Mouse (Mus musculus) liver, embryonic 12.5 days (tissue): ENCODE data around the gene Ing1. TPM values are rescaled to one million over a fixed set of nuclear protein-coding genes. Genes with fewer than 3 reads are reported as not detected.

Experiments used
- ATAC-seq: fragments of 200-750 bp; cut with Nextera tagmentation; 2 replicates; pipeline ENCODE4 v1.8.0; 2017; ENCODE audit warnings: moderate number of reproducible peaks, mild to moderate bottlenecking, moderate library complexity
- H3K27ac ChIP-seq: fragments of 300-500 bp; sonication (generic); 2 replicates; pipeline ENCODE4 v1.5.1; 2016; ENCODE audit warnings: mild to moderate bottlenecking
- H3K27me3 ChIP-seq: fragments of 300-500 bp; sonication (generic); replicated peaks from 2 replicates; pipeline ENCODE4 v1.6.1; 2016; ENCODE audit warnings: mild to moderate bottlenecking, moderate library complexity
- H3K36me3 ChIP-seq: fragments of 300-500 bp; sonication (generic); 2 replicates; pipeline ENCODE4 v1.6.1; 2016; ENCODE audit warnings: mild to moderate bottlenecking, moderate library complexity
- H3K4me1 ChIP-seq: fragments of 300-500 bp; sonication (generic); 2 replicates; pipeline ENCODE4 v1.6.1; 2016
- H3K4me2 ChIP-seq: fragments of 300-500 bp; sonication (generic); 2 replicates; pipeline ENCODE4 v1.6.1; 2016; ENCODE audit warnings: mild to moderate bottlenecking, moderate library complexity
- H3K4me3 ChIP-seq: fragments of 300-500 bp; sonication (generic); 2 replicates; pipeline ENCODE4 v1.5.1; 2016; ENCODE audit warnings: mild to moderate bottlenecking, moderate library complexity
- H3K9ac ChIP-seq: fragments of 300-500 bp; sonication (generic); 2 replicates; pipeline ENCODE4 v1.6.1; 2016; ENCODE audit warnings: mild to moderate bottlenecking, moderate library complexity
- H3K9me3 ChIP-seq: fragments of 300-500 bp; sonication (generic); replicated peaks from 2 replicates; pipeline ENCODE4 v1.6.1; 2016; ENCODE audit warnings: mild to moderate bottlenecking, moderate library complexity
- WGBS: fragments of 180-500 bp; shearing (Covaris S2); methylation state at CpG from one replicate; pipeline ENCODE4 v1.1.7; 2016; ENCODE audit not compliant: insufficient replicate concordance; 5-methylcytosine and 5-hydroxymethylcytosine counted together
- polyA plus RNA-seq: library from polyadenylated mRNA; unstranded; fragments of >200 nt; fragmentation: Nextera tagmentation; extraction: Ambion mirVana; gene quantifications from 2 replicates; pipeline ENCODE4 v1.2.1, GENCODE M21; 2016

Ing1 gene
- polyA plus RNA-seq, 1 experiment from 2014 or later = 21.6 TPM

- H3K4me3 ChIP-seq = no peak overlapping the region
- H3K27me3 ChIP-seq = no peaks in the 10 kb centered on the region
- H3K9me3 ChIP-seq = no peaks in the 10 kb centered on the region
- H3K9ac ChIP-seq = no peak overlapping the region
- peaks cover 14% of the 10 kb centered on the region for H3K36me3 ChIP-seq
- WGBS = 88% methylated on average over 4 of the region's 4 CpGs
- H3K4me2 ChIP-seq = no peak overlapping the region
- ATAC-seq = no peak
- no peak overlapping the region for H3K27ac ChIP-seq
- H3K4me1 ChIP-seq = peaks cover 7% of the 10 kb centered on the region; the same call in 1 of the 2 replicates
Observed at GRCm38 (mm10) chr8:11570742-11571141, 15.4 kb downstream of the Ing1 start.

- H3K4me1 ChIP-seq = peaks cover 11% of the 10 kb centered on the region; the same call in 1 of the 2 replicates
- H3K9me3 ChIP-seq = no peaks in the 10 kb centered on the region
- peaks cover 8% of the 10 kb centered on the region for H3K36me3 ChIP-seq
- H3K27me3 ChIP-seq = no peaks in the 10 kb centered on the region
- ATAC-seq = no peak
- no peak overlapping the region for H3K4me2 ChIP-seq
- H3K27ac ChIP-seq = no peak overlapping the region
- H3K4me3 ChIP-seq = no peak overlapping the region
- H3K9ac ChIP-seq = no peak overlapping the region
- whole genome bisulfite sequencing = 75% methylated on average over 10 of the region's 10 CpGs
Observed at GRCm38 (mm10) chr8:11571950-11572349, 16.6 kb downstream of the Ing1 start.

GRCm38 (mm10) chr8:11572428-11572827 lies 17.1 kb downstream of the Ing1 start:
- H3K36me3 ChIP-seq = peaks cover 3% of the 10 kb centered on the region
- H3K27ac ChIP-seq = no peak overlapping the region
- no peak for ATAC-seq

GRCm38 (mm10) chr8:11574911-11575603 lies 19.7 kb downstream of the Ing1 start:
- Histone ChIP-seq H3K4me1 (peaks cover 11% of the 10 kb centered on the region; the same call in 1 of the 2 replicates), H3K27ac (no peak overlapping the region), H3K4me2 (no peak overlapping the region), H3K36me3 (no peaks in the 10 kb centered on the region), H3K9ac (no peak overlapping the region), H3K4me3 (no peak overlapping the region), H3K9me3 (no peaks in the 10 kb centered on the region), H3K27me3 (no peaks in the 10 kb centered on the region)
- WGBS = 46% methylated on average over 9 of the region's 9 CpGs
- ATAC-seq = 0 out of 2 replicates have a peak, but pooled peaks have one; percentile 21

More at GRCm38 (mm10) chr8:11572428-11572827, 17.1 kb downstream of the Ing1 start:
- Histone ChIP-seq H3K4me3 (no peak overlapping the region), H3K9me3 (no peaks in the 10 kb centered on the region), H3K9ac (no peak overlapping the region), H3K27me3 (no peaks in the 10 kb centered on the region), H3K4me1 (peaks cover 11% of the 10 kb centered on the region; the same call in 1 of the 2 replicates), H3K4me2 (no peak overlapping the region)
- WGBS = 67% methylated on average over 6 of the region's 6 CpGs

DNA sequence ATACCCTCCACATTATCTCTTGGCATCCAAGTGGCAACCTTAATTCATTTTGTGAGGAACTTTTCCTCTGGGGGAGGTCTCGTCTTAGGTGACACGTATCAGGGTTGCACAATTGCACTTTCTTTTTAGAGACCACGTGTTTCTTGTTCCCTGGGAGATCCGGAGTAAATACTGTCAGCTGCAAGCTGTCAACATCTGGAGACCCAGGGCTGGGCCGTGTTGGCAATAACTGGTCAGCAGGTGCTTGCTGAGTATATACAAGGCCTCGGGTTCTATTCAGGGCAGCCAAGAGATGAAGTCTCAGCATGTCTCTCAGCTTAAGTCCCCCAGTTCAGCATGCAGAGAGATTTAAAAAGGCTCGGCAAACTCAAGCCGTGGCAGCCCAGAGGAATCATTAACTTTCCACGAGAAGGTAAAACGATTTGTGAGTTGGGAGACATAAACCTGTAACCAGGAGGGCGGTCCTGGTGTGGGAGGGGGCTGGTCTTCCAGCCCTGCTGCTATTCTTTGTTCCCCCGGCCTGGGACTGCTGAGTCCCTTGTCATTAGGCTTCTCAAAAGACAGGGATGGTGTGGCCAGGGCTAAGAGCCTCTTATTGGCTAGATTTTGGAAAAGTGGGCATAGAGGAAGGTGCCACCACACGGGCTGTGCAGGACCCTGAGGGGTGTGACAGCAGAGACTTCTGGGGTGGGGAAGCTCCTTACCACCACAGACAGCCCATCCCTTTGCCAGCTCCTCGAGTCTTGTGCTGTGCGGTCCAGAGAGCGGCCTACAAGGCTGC lies 20.4 kb downstream of the Ing1 start:
- H3K4me3 ChIP-seq = no peak overlapping the region
- H3K36me3 ChIP-seq = no peaks in the 10 kb centered on the region
- H3K9ac ChIP-seq = no peak overlapping the region
- ATAC-seq = no peak
- peaks cover 11% of the 10 kb centered on the region; the same call in 1 of the 2 replicates for H3K4me1 ChIP-seq
- no peak overlapping the region for H3K4me2 ChIP-seq
- no peak overlapping the region for H3K27ac ChIP-seq
- no peaks in the 10 kb centered on the region for H3K27me3 ChIP-seq
- WGBS = 62% methylated on average over 16 of the region's 16 CpGs
- no peaks in the 10 kb centered on the region for H3K9me3 ChIP-seq

DNA sequence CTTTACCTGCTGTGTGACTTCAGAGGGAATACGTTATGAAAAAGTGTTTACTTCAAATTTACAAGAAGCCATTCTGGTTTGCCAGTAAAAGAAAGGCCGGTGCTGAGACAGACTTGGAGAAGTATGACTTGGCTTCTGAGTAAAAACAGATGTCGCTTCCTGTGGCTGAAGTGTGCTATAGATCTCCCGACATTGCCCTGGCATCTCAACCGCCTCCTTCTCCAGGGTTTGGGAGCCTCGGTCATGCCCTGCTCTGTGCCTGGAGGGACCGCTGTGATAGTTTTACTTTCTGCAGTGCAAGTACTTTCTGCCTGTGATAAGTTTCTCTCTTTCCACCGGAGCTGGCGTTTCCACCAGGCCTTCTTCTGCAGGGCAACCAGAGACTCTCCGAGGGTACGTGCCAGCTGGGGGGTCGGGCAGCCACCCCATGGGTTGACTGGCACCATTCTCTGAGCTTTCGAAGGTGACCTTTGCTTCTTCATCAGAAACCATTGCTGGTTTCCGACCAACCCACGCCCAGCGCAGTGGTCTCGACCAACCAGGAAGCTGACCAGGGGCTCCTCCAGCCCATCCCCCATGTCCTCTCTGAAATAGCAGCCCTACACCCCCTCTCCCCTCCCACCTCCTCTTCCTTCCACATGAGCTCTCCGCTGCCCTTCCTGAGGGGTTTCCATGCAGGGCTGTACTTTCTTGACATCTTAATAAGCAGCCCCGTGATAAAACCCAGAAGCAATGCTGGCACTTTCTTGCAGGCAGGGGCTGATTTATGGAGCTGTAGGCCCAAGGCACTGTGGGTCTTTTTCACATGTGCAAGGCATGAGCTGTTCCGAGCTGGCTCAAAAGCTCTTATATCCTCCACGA lies 30.4 kb downstream of the Ing1 start:
- Histone ChIP-seq H3K36me3 (no peaks in the 10 kb centered on the region), H3K4me1 (0 out of 2 replicates have a peak, but pooled peaks cover 4% of the 10 kb centered on the region), H3K4me2 (no peak overlapping the region), H3K9ac (no peak overlapping the region), H3K27ac (no peak overlapping the region), H3K27me3 (no peaks in the 10 kb centered on the region), H3K9me3 (no peaks in the 10 kb centered on the region; the same call in 1 of the 2 replicates), H3K4me3 (no peak overlapping the region)
- ATAC-seq = no peak
- WGBS = 61% methylated on average over 21 of the region's 21 CpGs

- H3K36me3 ChIP-seq = no peaks in the 10 kb centered on the region
- no peak overlapping the region for H3K4me3 ChIP-seq
- no peaks in the 10 kb centered on the region for H3K27me3 ChIP-seq
- H3K27ac ChIP-seq = no peak overlapping the region
- H3K4me2 ChIP-seq = no peak overlapping the region
- H3K4me1 ChIP-seq = 0 out of 2 replicates have a peak, but pooled peaks cover 4% of the 10 kb centered on the region
- 31% methylated on average over 2 of the region's 2 CpGs for WGBS
- no peak overlapping the region for H3K9ac ChIP-seq
- H3K9me3 ChIP-seq = no peaks in the 10 kb centered on the region; the same call in 1 of the 2 replicates
- ATAC-seq = no peak
Observed at GRCm38 (mm10) chr8:11586374-11586745, 31.0 kb downstream of the Ing1 start.

DNA sequence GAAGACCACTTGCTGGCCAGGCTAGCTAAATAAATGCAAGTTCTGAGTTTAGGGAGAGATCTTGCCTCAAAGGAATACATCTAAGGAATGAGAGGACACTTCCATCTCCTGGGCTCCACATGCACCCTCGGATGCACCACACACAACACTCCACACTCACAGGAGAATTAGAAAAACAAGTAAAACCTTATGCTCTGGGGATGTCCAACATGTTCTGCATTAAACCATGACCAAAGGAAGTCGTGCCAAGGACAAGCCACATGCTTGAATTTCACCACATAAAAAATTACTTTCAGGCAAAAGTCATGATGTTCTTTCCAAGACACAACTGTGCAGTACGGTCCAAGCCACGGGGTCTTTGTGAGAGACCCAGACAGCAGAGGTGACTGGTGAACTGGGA lies 36.5 kb downstream of the Ing1 start:
- H3K27me3 ChIP-seq = no peaks in the 10 kb centered on the region
- H3K36me3 ChIP-seq = no peaks in the 10 kb centered on the region
- H3K4me3 ChIP-seq = no peak overlapping the region
- H3K27ac ChIP-seq = no peak overlapping the region
- ATAC-seq = no peak
- no peaks in the 10 kb centered on the region for H3K9me3 ChIP-seq
- peak overlapping the region; percentile 40 for H3K4me2 ChIP-seq
- H3K4me1 ChIP-seq = peaks cover 13% of the 10 kb centered on the region
- 51% methylated on average over 4 of the region's 4 CpGs for WGBS
- no peak overlapping the region for H3K9ac ChIP-seq

GRCm38 (mm10) chr8:11592296-11592695 lies 36.9 kb downstream of the Ing1 start:
- WGBS = 20% methylated on average over 13 of the region's 13 CpGs
- H3K27ac ChIP-seq = no peak overlapping the region
- peak; percentile 64 for ATAC-seq
- H3K27me3 ChIP-seq = no peaks in the 10 kb centered on the region
- no peak overlapping the region for H3K4me3 ChIP-seq
- H3K36me3 ChIP-seq = no peaks in the 10 kb centered on the region
- peaks cover 13% of the 10 kb centered on the region for H3K4me1 ChIP-seq
- H3K4me2 ChIP-seq = peak overlapping the region; percentile 40
- no peaks in the 10 kb centered on the region for H3K9me3 ChIP-seq
- no peak overlapping the region for H3K9ac ChIP-seq

GRCm38 (mm10) chr8:11593222-11593884 lies 38.0 kb downstream of the Ing1 start:
- Histone ChIP-seq H3K4me2 (no peak overlapping the region), H3K4me1 (peaks cover 13% of the 10 kb centered on the region), H3K36me3 (no peaks in the 10 kb centered on the region), H3K4me3 (no peak overlapping the region), H3K9me3 (no peaks in the 10 kb centered on the region), H3K27me3 (no peaks in the 10 kb centered on the region), H3K9ac (no peak overlapping the region), H3K27ac (no peak overlapping the region)
- 57% methylated on average over 12 of the region's 12 CpGs for WGBS
- ATAC-seq = no peak

DNA sequence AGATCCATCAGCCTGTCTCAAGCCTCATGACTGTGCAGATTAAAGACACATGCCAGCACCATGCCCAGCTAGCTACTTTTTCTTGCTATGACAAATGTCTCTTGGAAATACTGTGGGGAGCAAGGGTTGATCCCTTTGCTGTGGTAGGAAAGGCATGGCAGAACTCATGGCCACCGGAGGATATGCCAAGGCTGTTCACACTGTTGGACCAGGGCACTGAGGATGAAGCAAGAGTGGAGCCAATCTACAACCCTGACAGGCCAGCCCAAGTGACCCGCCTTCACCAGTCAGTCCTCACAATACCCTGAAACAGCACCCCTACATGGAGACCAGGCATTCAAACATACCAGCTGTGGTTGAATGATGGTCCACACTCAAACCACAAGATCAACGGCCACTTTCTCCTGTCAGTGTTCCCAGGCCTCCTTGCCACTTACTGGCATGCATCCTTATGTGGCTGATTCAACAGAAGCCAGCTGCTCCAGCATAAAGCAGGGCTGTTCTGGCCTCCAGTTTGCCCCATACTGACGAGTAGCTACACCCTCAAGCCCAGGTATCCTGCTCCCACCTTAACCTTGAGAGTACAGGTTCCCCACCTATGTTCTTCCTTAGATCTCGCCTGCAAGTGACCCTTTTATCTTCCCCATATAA lies 45.1 kb downstream of the Ing1 start:
- ATAC-seq = no peak
- WGBS = 62% methylated on average over 5 of the region's 5 CpGs
- no peak overlapping the region for H3K4me2 ChIP-seq
- H3K36me3 ChIP-seq = peaks cover 5% of the 10 kb centered on the region
- no peaks in the 10 kb centered on the region for H3K9me3 ChIP-seq
- no peak overlapping the region for H3K4me3 ChIP-seq
- H3K9ac ChIP-seq = no peak overlapping the region
- H3K4me1 ChIP-seq = no peaks in the 10 kb centered on the region
- no peaks in the 10 kb centered on the region for H3K27me3 ChIP-seq
- no peak overlapping the region for H3K27ac ChIP-seq
